Mouse (Mus musculus) thymus, adult 2 months (tissue): ENCODE results near the gene 4930583I09Rik.

Source experiments
- CTCF ChIP-seq: fragments of 200-500 bp; IDR thresholded peaks from 2 replicates; pipeline ENCODE4 v1.5.1; 2012; ENCODE audit warnings: mild to moderate bottlenecking, control low read depth, low read length, moderate library complexity, borderline replicate concordance; ENCODE audit not compliant: control insufficient read depth, poor library complexity, insufficient read depth; ENCODE audit errors: extremely low read depth
- POLR2A ChIP-seq: fragments of 200-500 bp; IDR thresholded peaks from 2 replicates; pipeline ENCODE4 v1.6.1; 2012; ENCODE audit warnings: mild to moderate bottlenecking, low read length, control low read depth, moderate library complexity; ENCODE audit not compliant: control insufficient read depth, poor library complexity, insufficient read depth; ENCODE audit errors: extremely low read depth

GRCm38 (mm10) chr17:64785961-64786360 is 49.9 kb downstream of the 4930583I09Rik start:
- TF ChIP-seq CTCF, result no peak
- TF ChIP-seq POLR2A, result no peak
